Mouse (Mus musculus): Measurements from ENCODE around the gene Parp4.

The Parp4 gene

GRCm38 (mm10) chr14:56617470-56617869 lies 42.1 kb downstream of the Parp4 start:
- no peak for DNase-seq

- DNase-seq: no peak
Observed at GRCm38 (mm10) chr14:56620425-56620824, 45.0 kb downstream of the Parp4 start.

GRCm38 (mm10) chr14:56626202-56626601 lies 50.8 kb downstream of the Parp4 start:
- DNase-seq: no peak

GRCm38 (mm10) chr14:56628336-56628735 lies 52.9 kb downstream of the Parp4 start:
- no peak for DNase-seq

- DNase-seq: no peak
Observed at GRCm38 (mm10) chr14:56631109-56631508, 55.7 kb downstream of the Parp4 start.

- no peak for DNase-seq
Observed at GRCm38 (mm10) chr14:56647206-56647605, 71.8 kb downstream of the Parp4 start.

- DNase-seq: no peak
Observed at GRCm38 (mm10) chr14:56649448-56649847, 74.0 kb downstream of the Parp4 start.

GRCm38 (mm10) chr14:56665651-56666050 lies 90.2 kb downstream of the Parp4 start:
- DNase-seq: no peak

GRCm38 (mm10) chr14:56666909-56667308 lies 91.5 kb downstream of the Parp4 start:
- no peak for DNase-seq

GRCm38 (mm10) chr14:56667969-56668802 lies 92.8 kb downstream of the Parp4 start, which contains the start of gene Mphosph8:
Mphosph8 (plus strand) TSS chr14:56668248.
- DNase-seq: peak; percentile 100

- peak; percentile 17 for DNase-seq
Observed at GRCm38 (mm10) chr14:56669046-56669620, 93.7 kb downstream of the Parp4 start.

GRCm38 (mm10) chr14:56685426-56685825 lies 110.0 kb downstream of the Parp4 start:
- DNase-seq: no peak

- no peak for DNase-seq
Observed at GRCm38 (mm10) chr14:56689116-56689515, 113.7 kb downstream of the Parp4 start.

- no peak for DNase-seq
Observed at GRCm38 (mm10) chr14:56689766-56690165, 114.3 kb downstream of the Parp4 start.

- no peak for DNase-seq
Observed at GRCm38 (mm10) chr14:56695495-56695894, 120.1 kb downstream of the Parp4 start.

- DNase-seq: no peak
Observed at GRCm38 (mm10) chr14:56697836-56698235, 122.4 kb downstream of the Parp4 start.

- DNase-seq: no peak
Observed at GRCm38 (mm10) chr14:56702644-56703043, 127.2 kb downstream of the Parp4 start.

GRCm38 (mm10) chr14:56705687-56706086 lies 130.3 kb downstream of the Parp4 start:
- DNase-seq: no peak

Measured in cerebellum, adult 8-10 months (tissue).